Mouse (Mus musculus) right cerebral cortex, adult 2 months (tissue): Measurements from ENCODE around the gene Dynlt3.
A peak's percentile ranks its signal among the peaks of the same experiment; 100 is the strongest.
"Not testable (repeated sequence)": the region's sequence is repeated elsewhere in the genome, so short reads cannot be mapped to it uniquely, and the experiment has no call there.

Experiments
- DNase-seq, 2 experiments: peaks; one replicate each; pipeline ENCODE4 v3.0.0; 2021 to 2022; ENCODE audit warnings: low spot score in 2 of 2

Gene Dynlt3

GRCm38 (mm10) chrX:9662391-9663111, at the start of gene Dynlt3:
Dynlt3 (minus strand) TSS chrX:9663003.
- DNase-seq = peak; percentile 55 to 68

- DNase-seq = no peak
Observed at GRCm38 (mm10) chrX:9699815-9700214, 37.0 kb upstream of the Dynlt3 start.

GRCm38 (mm10) chrX:9695997-9696396, 33.2 kb upstream of the Dynlt3 start:
- DNase-seq = no peak

- DNase-seq = no peak
Observed at GRCm38 (mm10) chrX:9672040-9672439, 9.2 kb upstream of the Dynlt3 start.

GRCm38 (mm10) chrX:9671418-9671817, 8.6 kb upstream of the Dynlt3 start:
- no peak for DNase-seq

GRCm38 (mm10) chrX:9652806-9653205, 10.0 kb downstream of the Dynlt3 start:
- DNase-seq = no peak

- not testable (repeated sequence) for DNase-seq
Observed at GRCm38 (mm10) chrX:9640594-9640993, 22.2 kb downstream of the Dynlt3 start.

- DNase-seq = peak in 1 of 2 experiments; percentile 6
Observed at GRCm38 (mm10) chrX:9640126-9640525, 22.7 kb downstream of the Dynlt3 start.
